Mouse (Mus musculus) embryonic facial prominence, embryonic 15.5 days (tissue): ENCODE measurements around the gene Ano9. TPM values are rescaled to one million over a fixed set of nuclear protein-coding genes. Genes with fewer than 3 reads are reported as not detected.

Experiments
- polyA plus RNA-seq: library from polyadenylated mRNA; unstranded; fragments of >200 nt; fragmentation: Nextera tagmentation; extraction: Ambion mirVana; gene quantifications from 2 replicates; pipeline ENCODE4 v1.2.1, GENCODE M21; 2015

Gene Ano9
- polyA plus RNA-seq, 1 experiment from 2014 or later = 20.7 TPM

Other genes starting within 250 kb of the Ano9 start
- gene Psmd13, start 235.8 kb downstream of the Ano9 start, polyA plus RNA-seq = 206 and 209 TPM in 2 replicates
- 25.1 and 27.4 TPM in 2 replicates for gene Sirt3, start 235.5 kb downstream of the Ano9 start, polyA plus RNA-seq
- gene Cox8b, start 217.4 kb downstream of the Ano9 start, polyA plus RNA-seq = 23.3 and 34.9 TPM in 2 replicates
- gene Nlrp6, start 196.9 kb downstream of the Ano9 start, polyA plus RNA-seq = 0.07 and 0.25 TPM in 2 replicates
- 26.3 and 29.0 TPM in 2 replicates for gene Pgghg, start 176.4 kb downstream of the Ano9 start, polyA plus RNA-seq
- 110 and 112 TPM in 2 replicates for gene Ifitm5, start 167.5 kb downstream of the Ano9 start, polyA plus RNA-seq
- gene Gm45717, start 161.9 kb downstream of the Ano9 start, polyA plus RNA-seq = 0.96 TPM in 1 of 2 replicates, not detected in the other
- gene Ifitm2, start 161.8 kb downstream of the Ano9 start, polyA plus RNA-seq = 1,542 and 1,589 TPM in 2 replicates
- gene Ifitm1, start 150.6 kb downstream of the Ano9 start, polyA plus RNA-seq = 126 and 137 TPM in 2 replicates
- gene Ifitm3, start 107.0 kb downstream of the Ano9 start, polyA plus RNA-seq = 197 and 204 TPM in 2 replicates
- gene Ifitm6, start 99.9 kb downstream of the Ano9 start, polyA plus RNA-seq = 2.7 and 2.8 TPM in 2 replicates
- gene Gm17387, start 88.7 kb downstream of the Ano9 start, polyA plus RNA-seq = not detected in 2 replicates
- gene B4galnt4, start 56.7 kb downstream of the Ano9 start, polyA plus RNA-seq = 12.0 and 15.1 TPM in 2 replicates
- 115 and 118 TPM in 2 replicates for gene Pkp3, start 39.6 kb downstream of the Ano9 start, polyA plus RNA-seq
- 6.1 and 6.8 TPM in 2 replicates for gene Sigirr, start 17.2 kb downstream of the Ano9 start, polyA plus RNA-seq
- 68.4 and 69.7 TPM in 2 replicates for gene Ptdss2, start 4.6 kb upstream of the Ano9 start, polyA plus RNA-seq
- 210 and 216 TPM in 2 replicates for gene Rnh1, start 55.1 kb upstream of the Ano9 start, polyA plus RNA-seq
- 180 and 183 TPM in 2 replicates for gene Hras, start 76.2 kb upstream of the Ano9 start, polyA plus RNA-seq
- gene Lrrc56, start 76.4 kb upstream of the Ano9 start, polyA plus RNA-seq = 11.2 and 14.7 TPM in 2 replicates
- gene Lmntd2, start 96.3 kb upstream of the Ano9 start, polyA plus RNA-seq = 2.3 and 3.6 TPM in 2 replicates
- gene Rassf7, start 98.1 kb upstream of the Ano9 start, polyA plus RNA-seq = 55.3 and 56.3 TPM in 2 replicates
- 68.7 and 73.2 TPM in 2 replicates for gene Phrf1, start 111.0 kb upstream of the Ano9 start, polyA plus RNA-seq
- 4.1 and 5.1 TPM in 2 replicates for gene Irf7, start 148.7 kb upstream of the Ano9 start, polyA plus RNA-seq
- 0.19 TPM in 1 of 2 replicates, not detected in the other for gene Cdhr5, start 159.0 kb upstream of the Ano9 start, polyA plus RNA-seq
- 5.3 TPM in 2 replicates for gene Sct, start 161.3 kb upstream of the Ano9 start, polyA plus RNA-seq
- gene Drd4, start 174.2 kb upstream of the Ano9 start, polyA plus RNA-seq = 0.76 and 1.1 TPM in 2 replicates
- gene Deaf1, start 209.9 kb upstream of the Ano9 start, polyA plus RNA-seq = 73.5 and 82.0 TPM in 2 replicates
- 42.2 and 47.4 TPM in 2 replicates for gene Tmem80, start 209.9 kb upstream of the Ano9 start, polyA plus RNA-seq
- gene Eps8l2, start 221.1 kb upstream of the Ano9 start, polyA plus RNA-seq = 36.1 and 40.5 TPM in 2 replicates